Mouse (Mus musculus) gastrocnemius, postnatal 14 days (tissue): ENCODE results near the gene Rsrc1. TPM values are rescaled to one million over a fixed set of nuclear protein-coding genes. Genes with fewer than 3 reads are reported as not detected.

Source experiments
- DNase-seq: peaks from one replicate; pipeline ENCODE4 v3.0.0; 2021; ENCODE audit warnings: mixed read lengths
- intact Hi-C: fragments of 180-260 bp; cut with DNase I; formaldehyde crosslinking; loops from one replicate; pipeline ENCODE4 v1.15.1; 2025; ENCODE audit warnings: low total_unique reads
- long read RNA-seq, 2 experiments: library from polyadenylated mRNA; stranded (forward); transcript quantifications; one replicate each; pipeline ENCODE4 v2.0.0; 2021
- total RNA-seq, 2 experiments: library from RNA; stranded (reverse); gene quantifications; 2 replicates each; pipeline ENCODE4 v1.2.3; 2021

Rsrc1 gene
- 10 to 100 TPM; 17.0 to 19.1 TPM for total RNA-seq
- long read RNA-seq, experiment 1, transcript Rsrc1-203 (10 exons, 3,224 nt) = major isoform, 7 of 11 reads
- long read RNA-seq, experiment 1, partial matches to known transcripts = 0 of 11 reads
- long read RNA-seq, experiment 1, other reads (novel, unspliced or antisense) = 4 of 11 reads
- long read RNA-seq, experiment 2, transcript Rsrc1-203 (10 exons, 3,224 nt) = major isoform, 15 of 20 reads
- long read RNA-seq, experiment 2, partial matches to known transcripts = 1 of 20 reads
- long read RNA-seq, experiment 2, other reads (novel, unspliced or antisense) = 4 of 20 reads

DNA sequence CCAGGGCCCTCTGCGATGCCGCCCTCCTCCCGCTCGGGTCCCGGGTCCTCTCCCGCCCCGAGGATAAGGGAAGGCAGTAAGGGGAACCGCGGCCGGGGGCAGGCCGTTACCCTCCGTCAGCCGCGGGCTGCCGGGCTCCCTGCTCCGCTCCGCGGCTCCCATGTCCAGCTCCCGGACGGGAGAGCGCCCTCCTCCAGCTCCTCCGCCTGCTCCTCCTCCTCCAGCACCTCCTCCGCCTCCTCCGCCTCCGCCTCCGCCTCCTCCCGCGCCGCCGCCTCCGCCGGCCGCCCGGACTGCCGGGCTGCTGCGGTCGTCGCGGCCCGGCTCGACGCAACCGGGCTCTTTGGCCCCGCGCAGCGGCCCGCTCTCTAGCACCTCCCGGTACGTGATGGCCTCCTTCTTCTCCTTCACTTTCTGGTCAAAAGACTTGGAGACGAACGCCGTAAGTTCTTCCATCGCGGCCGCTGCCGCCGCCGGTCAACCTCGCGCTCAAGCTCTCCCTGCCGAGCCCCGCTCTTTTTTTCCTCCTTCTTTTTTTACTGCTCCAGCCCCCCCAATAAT is at the start of gene Rsrc1:
Gene Rsrc1, plus strand, starts transcription at position 290 of the 561 bp plus-strand sequence.
- intact Hi-C loops = no loop called here
- peak; percentile 72 for DNase-seq

DNA sequence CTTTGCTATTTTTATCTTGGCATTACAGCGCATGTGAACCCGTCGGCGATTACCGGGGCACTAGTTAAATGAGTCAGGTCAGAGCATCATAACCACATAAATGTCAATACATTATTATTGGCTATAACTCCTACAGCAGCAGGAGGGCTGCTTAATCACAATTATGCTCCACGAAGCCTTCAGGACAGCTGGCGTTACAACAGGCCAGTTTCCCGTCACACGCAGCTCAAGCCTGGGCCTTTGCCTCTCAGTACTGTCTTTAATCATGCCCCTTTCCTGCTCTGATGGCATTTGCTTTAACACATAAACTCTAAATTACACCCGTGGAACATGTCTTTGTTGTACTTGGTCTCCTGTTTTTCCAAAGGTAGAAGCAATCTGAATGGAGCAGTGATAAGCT is 41.5 kb upstream of the Rsrc1 start:
- intact Hi-C loops = no loop called here
- no peak for DNase-seq

DNA sequence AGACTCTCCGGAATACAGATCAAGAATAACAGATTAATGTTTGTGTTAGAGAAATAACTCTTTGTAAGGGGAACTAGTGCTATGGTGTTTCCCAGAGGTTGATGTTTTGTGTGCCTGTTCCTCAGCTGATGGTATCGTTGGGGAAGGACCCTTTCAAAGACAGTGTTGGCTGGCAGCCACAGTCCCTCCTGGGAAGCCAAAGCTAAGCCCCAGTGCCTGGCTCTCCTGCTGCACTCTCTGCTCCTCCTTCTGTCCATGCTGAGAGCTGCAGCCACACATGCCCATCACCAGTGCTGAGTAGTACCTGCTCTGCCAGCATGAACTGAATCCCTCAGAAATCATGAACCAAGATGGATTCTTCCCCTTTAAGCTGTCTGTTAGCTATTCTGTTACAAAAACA is 26.1 kb upstream of the Rsrc1 start:
- DNase-seq = no peak
- intact Hi-C loops = no loop called here

DNA sequence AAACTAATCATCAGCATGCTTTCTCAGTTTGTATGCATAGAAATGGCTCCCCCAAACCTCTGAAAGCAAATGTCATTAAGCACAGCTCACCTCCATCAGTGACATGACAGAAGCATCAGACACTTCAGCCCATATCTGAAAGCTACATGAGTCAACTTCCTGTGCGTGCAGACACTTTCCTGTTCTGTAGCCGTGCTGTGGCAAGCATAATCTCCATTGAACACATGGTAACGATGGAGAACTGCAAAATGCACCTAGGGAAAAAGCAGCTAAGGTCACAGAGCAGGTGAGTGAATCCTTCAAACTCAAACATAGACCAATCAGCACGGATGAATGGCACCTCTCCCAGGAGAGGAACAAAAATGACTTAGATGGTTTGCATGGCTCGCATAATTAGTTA is 21.2 kb upstream of the Rsrc1 start:
- intact Hi-C loops = no loop called here
- no peak for DNase-seq

DNA sequence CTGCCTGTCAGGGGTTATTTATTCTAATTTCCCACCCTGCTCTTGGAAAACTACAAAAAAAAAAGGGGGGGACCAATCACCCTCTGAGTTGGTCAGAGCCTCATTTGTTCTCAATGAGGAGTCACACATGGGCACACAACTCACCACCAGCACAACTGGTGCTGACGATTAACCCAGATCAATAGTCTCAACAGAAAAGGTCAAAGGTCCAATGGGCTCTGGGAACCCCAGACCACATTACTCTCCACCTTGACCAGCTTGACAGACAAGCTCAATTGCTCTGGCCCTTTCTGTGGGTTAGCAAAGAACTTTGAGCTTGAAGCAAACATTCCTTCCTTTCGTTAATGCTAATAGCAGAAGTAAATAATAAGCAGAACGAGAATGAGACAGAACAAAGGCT is 16.3 kb upstream of the Rsrc1 start:
- DNase-seq = no peak
- intact Hi-C loops = no loop called here

DNA sequence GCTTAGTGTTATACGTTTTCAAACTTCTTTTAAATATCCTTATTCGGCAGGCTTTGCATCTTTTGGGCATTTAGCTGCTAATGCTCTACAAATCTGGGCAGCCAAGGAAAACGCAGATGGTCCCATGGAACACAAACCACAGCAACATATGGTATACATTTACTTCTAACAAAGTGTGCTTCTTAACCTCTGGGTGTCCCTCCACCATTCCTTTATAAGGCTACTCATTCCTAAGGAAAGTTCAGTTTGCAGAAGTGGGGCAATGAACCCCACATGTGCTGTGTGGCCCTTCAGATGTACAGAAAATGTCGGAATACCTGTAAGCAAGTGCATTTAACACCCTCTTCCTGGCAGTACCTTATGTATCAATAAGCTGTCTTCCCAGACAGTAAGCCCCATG is 13.7 kb upstream of the Rsrc1 start:
- DNase-seq = no peak
- intact Hi-C loops = no loop called here

DNA sequence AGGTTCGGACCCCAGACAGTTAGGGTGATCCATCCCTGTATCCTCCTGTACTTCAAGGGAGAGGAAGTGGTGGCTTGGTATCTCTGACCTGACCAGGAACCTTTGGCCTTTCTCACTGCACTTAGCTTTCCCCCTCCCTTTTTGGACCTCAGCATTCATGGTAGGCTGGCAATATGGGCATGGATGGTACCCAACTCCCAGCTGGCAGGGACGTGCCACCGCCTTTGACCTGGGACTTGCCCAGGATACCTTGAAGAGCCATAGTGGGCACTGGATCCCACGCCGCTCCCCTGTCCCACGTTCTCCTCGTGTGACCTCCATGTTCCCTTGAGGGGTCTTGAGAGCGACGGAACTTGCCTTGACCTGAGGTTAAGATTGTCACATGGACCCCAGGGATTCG is 10.9 kb upstream of the Rsrc1 start:
- intact Hi-C loops = no loop called here
- no peak for DNase-seq

DNA sequence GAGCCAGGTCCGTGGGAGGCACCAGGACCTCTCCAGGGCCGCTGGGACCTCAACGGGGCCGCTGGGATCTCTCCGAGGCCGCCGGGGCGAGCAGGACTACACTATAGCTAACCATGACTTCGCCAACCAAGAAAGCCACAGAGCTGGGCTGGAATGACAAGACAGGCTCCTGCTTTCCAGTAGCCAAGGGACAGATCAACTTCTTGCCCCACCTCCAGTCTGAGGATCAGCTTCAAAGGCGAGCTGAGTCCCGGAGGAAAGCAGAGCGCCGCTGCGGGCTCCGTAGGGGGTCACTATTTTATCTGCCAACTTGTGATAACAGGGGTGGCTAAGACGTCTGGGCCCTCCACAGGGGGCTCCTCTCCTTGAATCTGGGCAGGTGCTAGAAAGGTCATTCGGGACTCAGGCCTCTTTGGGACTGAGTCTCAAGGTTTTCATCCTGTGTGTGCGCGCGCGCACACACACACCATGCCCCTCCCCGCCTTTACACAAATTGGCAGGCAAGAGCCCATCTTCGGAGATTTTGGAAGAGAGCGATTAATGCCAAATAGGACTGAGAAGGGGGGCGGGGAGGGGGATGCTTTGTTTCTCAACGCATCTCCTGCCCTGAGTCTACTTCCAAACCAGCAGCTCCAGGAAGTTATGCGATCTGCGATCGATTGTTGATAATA is 10.4 kb upstream of the Rsrc1 start:
- intact Hi-C loops = no loop called here
- no peak for DNase-seq

DNA sequence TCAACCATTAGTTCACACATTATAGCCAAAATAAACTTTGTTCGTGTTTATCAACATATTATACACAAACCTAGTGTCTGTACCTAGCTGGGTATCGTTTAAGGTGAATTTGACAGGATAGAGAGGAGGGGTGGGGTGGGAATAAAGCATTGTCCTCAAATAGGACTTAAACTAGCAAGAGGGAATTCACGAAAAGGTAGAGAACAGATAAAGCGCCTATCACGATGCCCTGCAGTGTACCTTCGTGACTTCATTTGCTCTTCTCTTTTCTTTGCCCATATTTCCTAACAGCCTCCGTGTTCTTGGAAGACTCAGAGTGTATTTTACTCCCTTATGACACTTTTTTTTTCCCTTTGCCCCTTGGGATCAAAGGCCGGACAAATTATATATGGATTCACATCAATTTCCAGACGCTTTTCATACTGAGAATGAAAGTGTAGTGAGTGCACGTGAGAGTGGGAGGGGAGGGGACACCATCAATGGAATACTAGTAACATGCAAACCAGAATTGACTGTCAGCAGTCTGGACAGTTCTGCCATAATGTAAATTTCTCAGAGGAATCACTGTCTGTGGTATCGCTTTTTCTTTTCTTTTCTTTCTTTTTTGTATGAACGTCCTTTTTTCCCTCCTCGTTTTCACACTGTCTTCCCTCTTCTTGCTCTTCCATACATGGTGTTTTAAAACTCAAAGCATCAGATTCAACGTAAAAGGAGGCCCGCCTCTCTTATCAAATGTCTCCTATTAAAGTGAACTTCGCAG is 8.8 kb upstream of the Rsrc1 start:
- DNase-seq = no peak
- intact Hi-C loops = no loop called here

DNA sequence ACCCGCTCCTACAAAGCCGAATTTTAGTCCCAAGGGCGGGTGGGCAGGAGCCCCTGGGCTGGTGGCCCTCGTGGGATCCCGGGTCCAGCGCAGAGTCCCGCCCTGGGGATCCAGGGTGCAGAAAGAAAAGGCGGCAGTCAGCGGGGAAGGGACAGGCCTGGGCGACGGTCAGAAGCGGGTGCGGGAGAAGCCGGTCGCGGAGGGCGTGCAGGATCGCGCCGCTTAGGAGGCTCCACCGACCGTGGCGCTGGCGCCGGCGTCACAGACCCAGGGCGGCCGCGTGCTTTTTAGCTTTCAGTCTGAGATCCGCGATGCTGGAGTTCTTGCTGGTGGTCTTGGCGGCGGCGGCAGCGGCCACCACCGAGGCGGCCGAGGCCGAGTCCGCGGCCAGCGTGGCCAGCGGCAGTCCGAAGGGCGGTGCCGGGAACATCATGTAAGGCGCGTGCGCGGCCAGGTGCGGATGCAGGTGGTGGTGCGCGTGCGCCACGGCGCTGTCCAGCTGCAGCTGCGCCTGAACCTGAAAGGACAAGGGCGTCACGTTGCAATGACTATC is 7.7 kb upstream of the Rsrc1 start:
- DNase-seq = no peak
- intact Hi-C loops = no loop called here

DNA sequence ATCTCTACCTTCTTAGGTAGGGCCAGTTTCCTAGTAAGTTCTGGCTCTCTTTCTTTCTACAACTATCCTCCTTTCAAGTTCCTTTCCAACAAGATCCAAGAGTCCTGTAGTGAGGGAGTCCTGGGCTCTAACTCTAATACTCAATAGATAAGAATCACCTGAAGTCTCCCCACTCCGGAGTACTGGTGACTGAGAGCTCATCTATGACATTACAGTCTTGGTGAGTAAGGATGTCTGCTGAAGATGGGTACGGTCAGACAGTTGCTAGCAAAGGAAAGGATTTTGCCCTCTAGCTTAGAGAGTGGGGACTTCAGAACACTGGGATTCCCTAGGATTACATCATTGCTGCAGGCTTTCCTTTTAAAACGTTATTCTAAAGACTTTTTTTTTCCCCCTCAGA is 6.7 kb upstream of the Rsrc1 start:
- intact Hi-C loops = no loop called here
- no peak for DNase-seq

DNA sequence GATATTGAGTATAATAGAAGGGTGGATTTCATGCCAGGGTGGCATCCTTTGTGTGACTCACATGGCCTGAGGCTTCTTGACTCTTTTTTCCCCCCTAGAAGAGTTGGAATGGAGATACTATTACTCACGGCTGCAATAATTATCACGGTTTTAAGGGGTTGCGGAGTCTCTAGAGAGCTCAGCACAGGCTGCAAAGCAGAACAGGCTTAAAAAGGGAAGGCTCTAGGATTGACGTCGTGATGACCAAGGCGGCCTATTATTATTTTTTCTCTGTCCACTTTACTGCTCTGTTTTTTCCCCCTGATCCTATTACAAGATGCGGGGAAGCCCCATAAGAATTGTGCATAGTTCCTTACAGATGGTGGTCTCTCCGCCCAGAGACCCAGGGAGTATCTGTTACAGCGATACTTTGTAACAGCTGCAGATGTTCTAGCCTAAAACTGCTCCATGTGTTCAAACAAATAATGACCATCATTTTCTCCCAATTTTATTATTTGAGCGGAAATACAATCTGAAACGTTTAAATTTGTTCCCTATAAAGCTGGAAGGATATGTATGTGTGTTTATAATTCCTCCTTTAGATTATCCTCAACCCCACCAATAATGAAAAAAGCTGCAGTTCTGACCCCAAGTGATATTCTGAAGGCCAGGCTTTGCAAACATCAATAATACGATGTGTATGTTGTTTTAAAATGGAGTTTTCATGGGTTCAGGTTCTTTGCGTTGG is 4.1 kb upstream of the Rsrc1 start:
- DNase-seq = no peak
- intact Hi-C loops = no loop called here

DNA sequence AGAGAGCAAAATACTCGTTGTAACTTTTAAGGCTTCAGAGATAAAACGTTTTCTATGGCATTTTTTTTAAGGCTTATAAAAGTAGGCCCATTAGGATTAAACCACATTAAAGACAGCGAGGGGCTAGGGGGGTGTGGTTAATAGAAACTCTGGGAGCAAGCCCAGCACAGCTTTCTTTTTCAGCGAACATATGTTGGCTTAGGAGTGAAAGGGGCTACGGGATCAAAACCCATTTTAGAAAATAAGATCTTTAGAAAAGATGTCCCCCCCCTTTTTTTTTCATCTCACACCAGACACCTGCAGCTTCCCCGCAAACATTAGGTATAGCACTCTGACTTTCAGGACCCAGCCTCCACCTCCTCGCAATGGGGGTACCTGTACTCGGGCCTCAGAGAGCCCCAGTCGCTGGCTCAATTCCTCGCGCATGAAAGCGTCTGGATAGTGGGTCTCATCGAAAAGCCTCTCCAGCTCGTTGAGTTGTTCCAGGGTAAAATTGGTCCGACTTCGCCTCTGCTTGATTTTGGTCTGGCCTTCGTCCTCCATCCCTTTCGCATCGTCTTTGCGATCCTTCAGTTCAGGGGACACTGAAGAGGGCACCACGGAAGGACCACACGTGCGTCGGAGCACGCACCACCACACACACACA is 3.3 kb upstream of the Rsrc1 start:
- no peak for DNase-seq
- intact Hi-C loops = no loop called here

DNA sequence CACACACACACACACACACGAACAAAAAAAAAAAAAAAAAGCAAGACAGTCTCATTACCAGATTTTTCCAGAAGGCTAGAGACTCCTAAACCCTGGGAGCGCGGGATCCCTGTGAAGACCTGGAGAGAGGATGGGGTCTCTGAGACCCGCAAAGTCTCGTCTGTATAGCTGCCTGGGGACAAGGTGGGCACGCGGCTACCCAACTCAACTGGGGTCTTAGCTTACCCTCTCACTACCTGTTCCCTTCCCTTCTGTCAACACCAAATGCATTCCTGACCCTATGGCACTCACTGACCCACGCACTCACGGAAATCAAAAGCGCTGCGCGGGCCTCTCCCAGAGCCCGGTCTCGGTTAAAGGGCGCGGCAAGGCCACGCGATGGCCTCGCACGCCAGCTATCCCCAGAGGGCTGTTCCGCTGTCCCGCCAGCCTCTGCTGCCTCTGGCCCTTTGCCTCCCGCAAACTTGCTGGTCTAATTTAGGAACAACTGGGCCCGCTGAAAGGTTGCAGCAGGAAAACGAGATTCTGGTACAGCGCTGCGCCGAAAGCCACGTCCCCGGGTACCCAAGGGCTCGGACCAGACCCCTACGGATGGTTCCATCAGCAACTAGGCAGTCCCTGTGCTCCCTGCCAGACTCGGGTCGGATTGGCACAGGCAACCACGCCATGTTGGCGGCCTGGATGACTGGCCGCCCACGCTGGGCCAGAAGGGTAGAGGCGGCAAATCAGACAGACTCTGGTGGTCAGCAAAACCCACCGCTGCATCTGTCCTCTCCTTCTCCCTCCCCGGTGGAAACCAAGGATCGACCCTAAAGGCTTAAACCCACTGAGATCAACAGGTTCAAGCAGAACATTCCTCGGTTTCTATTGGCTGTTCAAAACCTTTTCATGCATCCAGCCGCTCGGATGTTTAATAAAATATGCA is 2.5 kb upstream of the Rsrc1 start:
- peak; percentile 60 for DNase-seq
- intact Hi-C loops = no loop called here

DNA sequence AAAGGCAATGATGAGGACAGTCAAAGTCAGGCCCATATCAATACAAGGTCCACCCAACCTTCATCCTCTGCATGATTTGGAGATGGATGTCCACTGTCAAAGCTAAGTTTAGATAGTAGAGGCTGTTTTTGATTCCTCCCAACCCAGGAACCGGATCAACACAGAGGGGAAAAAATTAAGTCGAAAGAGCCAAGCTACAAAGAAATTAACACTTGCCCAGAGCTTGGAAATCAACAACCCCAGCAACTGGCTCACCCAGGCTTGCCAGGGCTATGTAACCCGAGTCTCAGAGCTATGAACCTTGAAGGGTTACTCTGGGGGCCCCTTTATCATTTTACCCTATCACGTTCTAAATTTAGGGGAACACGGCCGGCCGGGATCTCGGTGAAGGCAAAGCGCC is 1.7 kb upstream of the Rsrc1 start:
- no peak for DNase-seq
- intact Hi-C loops = no loop called here

DNA sequence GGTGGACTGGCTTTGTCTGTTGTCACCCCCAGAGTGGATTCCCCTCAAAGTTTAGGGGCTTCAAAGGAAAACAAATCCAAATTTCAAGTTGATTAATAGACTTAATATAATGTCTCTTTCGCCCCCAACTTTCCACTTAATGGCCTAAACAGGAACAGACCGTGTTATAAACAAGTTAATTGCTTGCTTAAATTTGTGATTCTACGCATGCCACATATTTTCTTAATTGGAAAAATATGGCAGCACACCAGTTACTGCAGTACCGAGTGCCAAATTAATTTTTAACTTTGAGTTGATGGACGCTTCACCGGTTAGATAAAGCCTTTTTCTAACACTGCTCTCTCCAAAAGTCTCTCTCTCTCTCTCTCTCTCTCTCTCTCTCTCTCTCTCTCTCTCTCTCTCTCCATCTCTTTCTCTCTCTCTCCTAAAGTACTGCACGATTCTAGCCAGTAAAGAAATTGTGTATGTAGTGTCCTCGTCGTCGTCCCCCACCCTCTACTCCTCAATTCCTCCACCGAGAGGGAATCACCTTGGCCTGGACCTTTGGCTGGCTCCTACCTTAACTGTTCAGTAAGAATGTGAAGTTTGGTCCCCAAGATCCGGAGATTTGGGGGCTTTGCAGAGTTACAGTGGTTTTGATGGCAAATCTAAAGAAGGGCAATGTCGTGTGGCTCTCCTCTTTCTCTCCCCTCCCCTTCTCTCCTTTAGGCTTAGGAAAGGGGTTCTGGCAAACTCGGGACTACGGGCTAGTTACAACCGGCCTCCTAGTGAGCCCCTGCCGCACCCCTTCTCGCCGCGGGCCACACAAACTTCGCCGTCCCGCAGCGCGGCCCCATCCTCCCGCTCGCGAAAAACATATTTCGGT is 847 bp upstream of the Rsrc1 start:
- intact Hi-C loops = no loop called here
- no peak for DNase-seq

DNA sequence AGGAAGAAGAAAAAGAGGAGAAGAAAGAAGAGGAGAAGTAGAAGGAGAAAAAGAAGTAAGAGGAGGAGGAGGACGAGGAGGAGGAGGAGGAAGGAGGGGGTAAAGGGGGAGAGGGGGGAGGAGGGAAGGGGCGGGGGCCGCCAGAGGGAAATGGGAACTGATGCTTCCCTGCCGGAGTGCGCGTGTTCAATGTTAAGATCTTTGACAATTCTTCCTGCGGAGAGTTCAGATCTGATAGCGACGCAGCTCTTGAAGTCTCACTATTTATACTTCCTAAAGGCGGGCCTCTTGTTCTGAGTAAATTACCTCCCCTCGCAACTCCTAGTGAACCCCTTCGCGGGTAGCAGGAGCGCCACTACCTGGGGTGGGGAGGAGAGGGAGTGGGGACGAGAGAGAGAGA is 516 bp downstream of the Rsrc1 start, which contains the start of gene Shox2:
Gene Shox2, minus strand, starts transcription at position 66 of the 400 bp plus-strand sequence.
- intact Hi-C loops = no loop called here
- DNase-seq = peak; percentile 16
